Mouse (Mus musculus): ENCODE results near the gene Rab14.

DNA sequence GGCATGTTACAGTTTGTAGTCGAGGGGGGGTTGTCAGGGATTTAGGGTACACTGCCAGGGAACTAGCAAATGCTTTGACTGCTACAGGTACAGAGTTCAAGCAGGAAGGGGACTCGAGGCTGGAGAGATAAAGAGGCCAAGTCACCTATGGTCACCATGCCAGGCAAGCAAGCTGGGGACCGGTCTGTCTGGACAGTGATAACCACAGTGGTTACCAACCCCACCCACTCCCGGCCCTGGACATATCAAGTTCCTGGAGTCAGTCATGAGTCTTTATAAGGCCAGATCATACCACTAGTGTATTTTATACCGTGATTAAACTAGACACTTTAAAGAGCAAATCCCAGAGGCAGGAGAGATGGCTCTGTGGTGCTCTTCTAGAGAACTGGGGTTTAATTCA lies 46.8 kb upstream of the Rab14 start:
- no peak for TF ChIP-seq CTCF (IDR thresholded peaks at IDR 0.05; ENCODE audit: extremely low read depth, insufficient read depth, low read length)
- no peak for TF ChIP-seq POLR2A (IDR thresholded peaks at IDR 0.05; ENCODE audit: extremely low read depth, insufficient read depth, low read length)
